Mouse (Mus musculus) thymus, postnatal 25 days (tissue): Measurements from ENCODE around the gene Gm17655.
"Not testable (repeated sequence)": the region's sequence is repeated elsewhere in the genome, so short reads cannot be mapped to it uniquely, and the experiment has no call there.

Experiments used
- DNase-seq: peaks from one replicate; pipeline ENCODE4 v3.0.0; 2022

Gene Gm17655

DNA sequence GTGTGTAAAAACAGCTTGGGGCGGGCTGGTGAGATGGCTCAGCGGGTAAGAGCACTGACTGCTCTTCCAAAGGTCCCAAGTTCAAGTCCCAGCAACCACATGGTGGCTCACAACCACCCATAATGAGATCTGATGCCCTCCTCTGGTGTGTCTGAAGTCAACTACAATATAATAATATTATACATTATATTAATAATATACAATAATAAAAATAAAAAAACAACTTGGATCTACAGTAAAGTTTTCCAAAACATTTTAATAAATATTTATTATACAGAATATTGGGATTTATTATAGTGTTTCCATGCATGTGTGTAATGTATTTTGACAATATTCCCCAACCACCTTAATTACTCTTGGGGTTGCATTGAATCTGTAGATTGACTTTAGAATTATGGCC lies at the start of gene Gm17655:
Gene Gm17655 (minus strand): TSS at position 101 of the 400 bp plus-strand sequence.
- DNase-seq = not testable (repeated sequence)

DNA sequence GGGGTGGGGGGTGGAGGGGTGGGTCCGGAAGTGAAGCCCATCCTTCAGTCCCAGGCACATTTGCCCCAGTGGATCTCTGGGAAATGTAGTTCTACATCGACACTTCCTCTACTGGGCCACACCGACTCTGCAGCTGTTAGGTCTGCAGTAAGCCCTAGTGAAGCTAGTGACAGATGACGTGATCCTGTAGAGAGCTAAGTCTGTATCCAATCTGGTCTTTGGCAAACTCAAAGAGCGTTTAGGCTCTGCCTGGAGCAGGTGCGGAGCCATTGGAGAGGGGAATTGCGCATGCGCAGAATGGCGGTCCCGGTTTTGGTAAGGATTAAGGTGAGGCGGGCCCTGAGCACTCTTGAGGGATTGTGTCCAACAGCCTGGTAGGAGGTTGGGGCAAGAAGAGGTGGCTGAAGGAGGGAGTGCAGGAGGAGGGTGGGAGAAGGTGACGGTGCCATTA lies 37.7 kb upstream of the Gm17655 start, which contains the start of gene Zfp605:
Gene Zfp605 (plus strand): TSS at position 102 of the 451 bp plus-strand sequence.
- peak; percentile 87 for DNase-seq

DNA sequence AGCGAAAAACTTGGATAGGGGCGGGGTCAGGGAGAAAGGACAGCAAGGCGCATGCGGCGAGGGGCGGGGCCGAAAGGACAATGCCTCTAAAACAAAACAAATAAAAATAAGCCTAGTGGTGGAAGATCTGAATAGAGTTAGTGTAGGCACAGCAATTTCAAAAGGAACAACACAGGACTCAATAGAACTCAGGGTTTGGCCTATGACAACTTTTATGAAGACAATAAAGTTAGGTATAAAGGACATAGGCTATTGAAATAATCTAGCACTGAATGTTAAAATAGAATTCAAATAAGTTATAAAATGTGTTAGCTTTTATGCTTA lies 36.0 kb upstream of the Gm17655 start:
- DNase-seq = no peak

DNA sequence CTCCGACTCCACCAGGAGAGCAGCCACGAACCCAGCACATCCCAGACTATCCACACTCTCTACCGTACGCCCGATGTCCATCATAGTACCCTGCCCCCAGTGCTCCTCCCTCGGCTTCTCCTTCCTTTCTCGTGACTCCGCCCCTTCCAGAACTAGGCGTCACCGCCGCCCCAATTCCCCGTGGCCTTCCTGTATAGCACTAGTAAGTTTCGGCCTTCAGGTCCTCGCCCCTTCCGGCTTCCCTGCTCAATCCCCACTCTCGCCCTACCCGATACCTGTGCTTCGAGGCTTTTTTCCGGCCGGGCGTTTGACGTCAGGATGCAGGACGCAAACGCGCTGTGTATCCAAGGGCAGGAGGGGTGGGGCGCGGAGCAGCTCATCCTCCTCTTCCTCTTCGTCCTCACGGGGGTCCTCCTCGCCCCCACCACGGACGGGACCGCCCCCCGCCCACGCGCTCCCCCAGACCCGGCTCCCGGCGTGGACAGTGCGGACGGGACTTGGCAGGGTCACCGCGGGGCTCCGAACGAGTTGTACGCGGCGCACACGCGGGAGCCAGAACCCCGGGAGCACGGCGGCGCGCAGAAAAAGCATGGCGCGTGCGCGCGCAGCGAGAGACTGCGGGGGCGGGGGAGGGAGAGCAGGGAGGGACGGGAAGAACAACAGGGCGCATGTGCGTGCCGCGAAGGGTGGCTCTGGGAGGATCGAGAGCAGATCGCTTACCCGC lies 35.4 kb upstream of the Gm17655 start, which contains the start of gene Gtpbp6:
Gene Gtpbp6 (minus strand): TSS at position 617 of the 724 bp plus-strand sequence.
- DNase-seq = peak; percentile 94

DNA sequence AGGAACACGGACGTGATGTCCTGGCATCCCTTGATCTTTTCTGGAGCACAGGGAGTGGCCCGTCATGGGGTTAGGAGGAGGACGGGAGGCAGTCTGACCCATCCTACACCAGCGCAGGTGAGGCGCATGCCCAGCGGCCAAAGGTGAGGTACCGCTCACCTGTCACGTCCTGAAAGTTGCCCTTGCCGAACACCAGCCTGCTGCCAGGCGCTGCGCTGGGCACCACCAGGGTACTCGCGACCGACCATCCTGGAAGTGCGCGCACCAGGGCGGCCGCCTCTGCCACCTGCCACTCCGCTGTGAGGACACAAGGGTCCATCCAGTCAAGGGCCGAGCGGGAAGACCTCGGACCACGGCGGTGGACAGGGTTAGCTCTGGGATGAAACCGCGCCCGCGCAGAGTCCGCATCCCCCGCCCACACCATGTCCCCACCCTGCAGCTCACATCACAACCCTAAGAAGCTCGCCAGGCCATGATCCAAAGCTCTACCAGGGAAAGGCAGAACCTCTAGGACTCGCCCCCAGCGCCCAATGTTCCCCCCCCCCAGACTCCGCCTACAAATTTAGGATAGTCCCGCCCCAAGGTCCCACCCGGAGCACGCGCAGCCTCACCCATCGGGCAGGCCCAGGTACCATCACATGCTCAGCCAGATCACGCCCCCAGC lies 34.7 kb upstream of the Gm17655 start:
- peak; percentile 18 for DNase-seq

DNA sequence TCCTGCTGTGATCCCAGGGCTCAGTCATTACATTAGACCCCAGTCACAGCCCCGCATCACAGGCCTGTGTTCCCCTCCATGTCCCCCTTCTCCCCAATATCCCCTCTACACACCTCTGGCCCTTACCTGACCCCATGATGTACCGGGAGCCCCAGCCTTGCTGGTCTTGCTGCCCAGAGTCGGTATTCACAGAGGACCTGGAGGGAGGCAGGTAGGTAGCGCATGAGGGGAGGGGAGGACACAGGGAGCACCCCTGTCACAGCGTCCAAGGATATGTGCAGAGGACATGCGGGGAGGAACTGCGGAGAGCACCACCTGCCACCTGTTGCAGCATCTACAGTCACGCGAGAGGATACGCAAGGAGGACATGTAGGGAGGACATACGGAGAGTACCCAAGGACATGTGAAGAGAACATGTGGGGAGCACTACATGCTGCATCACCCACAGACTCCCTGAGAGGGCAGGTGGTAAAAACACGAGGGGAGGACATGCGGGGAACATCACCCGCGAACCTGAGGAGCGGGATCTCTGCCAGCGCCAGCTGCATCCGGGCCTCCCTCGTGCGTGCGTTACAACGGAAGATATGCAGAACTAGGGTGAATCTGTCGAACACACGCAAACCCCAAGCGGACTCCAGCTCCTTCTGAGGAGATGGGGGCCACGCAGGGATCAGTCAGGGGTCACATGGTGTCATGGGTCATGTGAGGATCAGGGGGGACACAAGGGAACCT lies 34.0 kb upstream of the Gm17655 start:
- no peak for DNase-seq

DNA sequence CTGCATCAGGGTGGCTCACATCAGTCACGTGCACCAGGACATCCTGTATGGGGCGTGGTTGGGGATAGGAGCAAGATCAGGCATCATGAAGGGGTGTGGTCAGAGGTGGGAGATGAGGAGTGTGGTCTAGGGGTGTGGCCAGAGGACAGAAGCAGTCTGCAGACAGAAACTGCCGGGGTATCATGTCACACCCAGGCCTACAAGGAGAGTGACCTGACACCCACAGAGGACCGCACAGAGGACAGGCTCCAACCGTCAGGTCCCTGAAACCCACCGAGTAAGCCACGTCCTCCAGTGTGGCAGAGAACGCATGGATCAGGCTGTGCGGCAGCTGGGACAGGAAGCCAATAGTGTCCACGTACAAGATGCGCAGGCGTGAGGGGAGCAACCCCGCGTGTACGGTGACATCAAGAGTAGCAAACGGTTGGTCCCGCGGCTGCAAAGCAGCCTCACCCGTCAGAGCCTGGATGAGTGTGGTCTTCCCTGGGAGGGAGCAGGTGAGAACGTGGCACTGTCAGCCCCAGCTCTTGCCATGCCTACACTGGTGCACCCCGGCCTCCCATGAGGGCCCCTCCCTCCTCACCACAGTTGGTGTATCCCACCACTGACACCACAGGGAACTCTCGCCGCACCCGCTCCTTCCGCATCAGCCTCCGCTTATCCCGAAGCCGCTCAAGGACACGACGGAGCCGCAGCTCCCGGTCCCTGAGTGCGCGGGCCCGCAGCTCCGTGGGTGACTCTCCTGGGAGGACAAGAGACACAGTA lies 32.5 kb upstream of the Gm17655 start:
- no peak for DNase-seq

DNA sequence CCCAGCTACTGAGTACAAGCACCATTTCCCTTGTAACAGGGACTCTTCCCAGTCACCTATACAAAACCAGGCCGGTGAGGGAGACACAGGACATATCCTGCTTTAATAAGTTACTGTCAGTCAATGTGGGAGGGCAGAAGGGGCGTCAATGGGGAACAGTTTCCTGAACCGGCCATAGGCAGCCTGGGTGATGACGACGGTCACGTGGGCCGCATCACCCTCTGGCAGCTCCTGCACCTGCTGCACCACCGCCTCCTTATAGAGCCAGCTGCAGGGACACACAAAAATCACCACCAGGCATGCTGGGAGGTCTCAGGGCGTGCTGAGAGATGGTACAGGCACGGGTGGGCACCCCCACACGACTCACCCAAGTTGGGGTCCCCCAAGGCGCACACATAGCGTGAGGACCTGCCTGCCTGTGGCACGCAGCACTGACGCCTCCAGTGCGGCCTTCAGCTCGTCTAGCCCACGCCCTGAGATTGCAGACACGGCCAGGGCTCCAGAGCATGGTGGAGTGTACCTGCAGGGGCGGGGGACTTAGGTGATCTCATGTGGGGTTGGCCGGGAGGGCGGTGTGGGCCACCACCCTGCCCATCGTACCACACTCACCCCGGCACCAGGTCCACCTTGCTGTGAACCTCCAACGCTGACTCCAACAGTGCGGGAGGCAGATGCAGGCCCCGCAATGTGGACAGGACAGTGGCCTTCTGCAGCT lies 31.7 kb upstream of the Gm17655 start:
- DNase-seq = no peak

DNA sequence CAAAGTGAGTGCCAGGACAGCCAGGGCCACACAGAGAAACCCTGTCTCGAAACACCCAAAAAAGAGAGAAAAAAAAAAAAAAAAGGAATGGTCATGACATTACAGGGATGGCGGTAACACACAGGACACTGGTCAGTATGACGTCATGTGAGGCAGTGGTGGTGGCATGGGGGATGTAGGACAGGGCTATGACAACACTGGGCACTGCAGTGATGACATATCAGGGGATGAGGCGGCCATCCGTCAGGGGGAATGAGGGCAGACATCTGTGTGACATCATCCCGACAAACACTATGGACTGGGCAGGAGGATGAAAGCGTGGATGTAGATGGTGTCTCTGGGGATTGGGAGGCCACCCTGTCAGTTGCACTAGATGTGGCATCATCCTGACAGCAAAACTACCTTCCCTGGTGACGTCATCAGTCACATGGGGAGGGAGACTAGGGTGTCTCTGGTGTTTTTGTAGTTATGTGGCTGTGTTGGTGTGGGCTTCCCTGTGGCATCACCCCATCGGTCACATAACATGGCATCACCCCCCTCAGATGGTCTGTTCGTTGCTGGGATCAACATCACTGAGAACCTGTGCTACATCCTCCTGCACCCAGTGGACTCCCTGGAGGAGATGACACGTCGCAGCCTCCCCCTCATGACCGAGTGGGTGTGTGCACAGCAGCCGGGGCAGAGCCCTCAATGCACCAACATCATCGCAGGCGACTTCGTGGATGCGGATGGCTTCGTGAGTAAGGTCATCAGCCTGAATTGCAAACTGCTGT lies 30.7 kb upstream of the Gm17655 start:
- no peak for DNase-seq

DNA sequence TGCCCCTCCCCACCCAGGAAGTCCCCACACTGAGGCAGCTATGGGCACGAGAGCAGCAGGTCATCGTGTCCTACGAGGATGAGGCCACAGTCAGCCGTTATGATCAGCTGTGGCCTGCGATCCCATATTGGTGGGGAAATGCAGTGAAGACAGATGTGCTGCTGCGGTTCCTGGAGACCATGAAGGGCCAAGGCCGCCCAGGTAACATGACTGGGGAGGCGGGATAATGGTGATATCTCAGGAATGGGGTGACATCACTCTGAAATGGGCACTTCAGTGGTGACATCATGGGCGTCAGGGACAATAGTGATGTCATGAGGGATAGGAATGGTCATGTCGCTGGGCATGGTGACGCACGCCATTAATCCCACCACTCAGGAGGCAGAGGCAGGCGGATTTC lies 30.1 kb upstream of the Gm17655 start:
- no peak for DNase-seq

DNA sequence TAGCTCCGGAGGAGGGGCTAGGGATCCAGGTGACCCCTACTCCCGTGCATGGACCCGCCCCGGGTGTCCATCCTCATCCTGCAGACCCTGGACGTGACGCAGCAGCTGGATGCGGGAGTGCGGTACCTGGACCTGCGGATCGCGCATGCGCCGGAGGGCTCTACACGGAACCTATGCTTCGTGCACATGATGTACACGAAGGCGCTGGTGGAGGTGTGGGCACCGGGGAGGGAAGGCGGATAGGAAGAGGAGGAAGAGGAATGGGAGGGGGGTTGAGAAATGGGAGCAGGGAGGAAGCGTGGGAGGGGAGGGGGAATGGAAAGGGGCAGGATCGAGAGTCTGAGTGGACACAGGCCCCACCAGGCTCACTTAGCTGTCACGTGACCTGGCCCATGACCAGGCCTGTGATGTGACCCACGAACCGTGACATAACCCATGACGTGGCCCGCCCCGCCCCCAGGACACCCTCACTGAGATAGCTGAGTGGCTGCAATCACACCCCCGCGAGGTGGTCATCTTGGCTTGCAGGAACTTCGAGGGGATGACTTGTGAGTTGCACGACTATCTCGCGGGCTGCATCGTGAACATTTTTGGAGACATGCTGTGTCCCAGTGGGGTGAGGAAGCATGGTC lies 29.5 kb upstream of the Gm17655 start:
- peak; percentile 28 for DNase-seq

DNA sequence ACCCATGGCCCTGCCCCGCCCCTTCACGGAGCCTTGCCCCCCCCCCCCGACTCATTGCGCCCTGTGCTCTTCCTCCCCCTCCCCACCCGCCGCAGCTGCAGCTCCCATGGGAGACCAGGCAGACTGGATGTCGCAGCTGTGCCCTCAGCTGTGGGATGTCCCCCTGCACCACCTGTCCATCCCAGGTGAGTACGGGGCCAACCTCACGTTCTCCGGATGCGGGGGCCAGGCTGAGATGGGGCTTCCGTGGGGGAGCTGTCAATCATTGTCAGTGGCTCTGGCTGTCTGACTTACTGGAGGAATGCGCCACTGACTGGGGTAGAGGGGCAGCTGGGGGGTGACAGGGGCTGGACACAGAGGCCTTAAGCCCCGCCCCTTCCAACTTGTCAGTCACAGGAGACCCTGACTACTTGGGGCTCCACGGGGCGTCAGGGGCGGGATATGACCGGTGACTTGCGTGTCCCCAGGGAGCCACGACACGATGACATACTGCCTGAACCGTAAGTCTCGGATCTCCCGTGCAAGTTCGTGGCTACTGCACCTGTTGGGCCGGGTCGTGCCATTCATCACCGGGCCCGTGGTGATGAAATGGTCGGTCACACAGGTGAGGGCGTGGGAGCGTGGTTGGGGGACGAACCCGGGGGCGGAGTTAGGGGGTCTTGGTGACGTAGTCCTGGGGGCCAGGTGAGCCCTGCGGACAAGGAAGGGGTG lies 28.8 kb upstream of the Gm17655 start:
- DNase-seq = peak; percentile 67

DNA sequence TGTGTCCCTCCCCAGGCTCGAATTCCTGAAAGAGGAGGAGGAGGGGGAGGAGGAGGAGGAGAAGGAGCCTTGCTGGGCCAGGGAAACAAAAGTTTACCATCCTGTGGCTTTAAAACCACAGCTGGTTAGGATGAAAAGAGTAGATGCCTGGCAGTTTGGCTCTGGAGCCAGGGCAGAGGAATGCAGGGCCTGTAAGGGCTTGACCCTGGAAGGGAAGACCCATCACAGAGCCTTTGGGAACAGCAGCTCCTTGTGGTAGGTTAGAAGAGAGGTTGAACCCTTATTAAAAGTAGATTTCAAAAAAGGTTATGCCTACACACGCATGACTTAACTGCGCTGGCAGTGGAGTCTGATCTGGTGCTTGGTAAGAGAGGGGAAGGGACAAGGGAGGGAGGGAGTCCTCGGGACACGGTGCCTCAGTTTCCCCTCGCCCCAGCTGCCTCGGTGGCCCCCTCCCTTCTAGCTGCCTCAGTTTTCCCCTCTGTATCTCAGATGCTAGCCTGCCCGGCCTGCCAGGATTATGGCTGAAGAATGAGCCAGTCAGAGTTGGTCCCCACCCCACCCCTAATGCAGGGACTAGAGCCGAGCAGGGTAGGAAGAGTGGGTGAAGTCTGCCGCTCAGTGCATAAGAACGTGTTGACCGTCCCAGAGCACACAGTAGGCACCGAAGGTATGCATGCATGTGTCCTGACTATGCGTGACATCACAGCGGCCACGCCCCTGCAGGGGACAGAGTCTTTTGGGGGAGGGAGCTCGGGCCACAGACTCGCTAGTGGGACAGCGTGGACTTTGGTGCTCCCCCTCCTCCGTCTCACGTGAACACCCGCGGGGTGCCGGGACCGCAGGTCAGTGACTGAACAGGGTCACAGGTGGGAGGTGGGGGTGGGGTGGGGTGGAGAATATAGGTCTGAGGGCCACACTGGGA lies 27.6 kb upstream of the Gm17655 start, which contains the start of gene Plcxd1:
Gene Plcxd1 (plus strand): TSS at position 314 of the 925 bp plus-strand sequence.
- peak; percentile 14 for DNase-seq

DNA sequence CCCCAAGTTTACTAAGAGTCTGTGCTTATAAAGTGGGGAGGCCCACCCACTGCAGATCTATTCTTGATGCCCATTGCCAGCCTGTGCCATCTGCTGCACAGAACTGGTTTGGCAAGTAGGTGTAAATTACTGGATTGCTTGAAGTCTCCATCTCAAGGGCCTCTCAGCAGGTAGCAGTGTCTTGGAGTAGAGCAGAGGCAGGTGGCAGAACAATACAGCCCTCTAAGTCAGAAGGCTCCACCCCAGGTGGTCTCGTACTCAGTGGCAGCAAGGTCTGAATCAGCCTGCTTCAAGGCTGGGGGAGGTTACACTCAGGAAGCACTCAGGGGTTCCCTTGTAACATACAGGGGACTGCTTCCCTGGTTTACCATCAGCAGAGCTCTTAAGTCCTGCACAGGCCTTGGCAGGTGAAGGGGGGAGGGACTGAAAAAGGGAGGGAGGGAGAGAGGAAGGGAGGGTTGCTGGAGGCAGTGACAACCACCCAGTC lies 26.7 kb upstream of the Gm17655 start:
- DNase-seq = peak; percentile 45

DNA sequence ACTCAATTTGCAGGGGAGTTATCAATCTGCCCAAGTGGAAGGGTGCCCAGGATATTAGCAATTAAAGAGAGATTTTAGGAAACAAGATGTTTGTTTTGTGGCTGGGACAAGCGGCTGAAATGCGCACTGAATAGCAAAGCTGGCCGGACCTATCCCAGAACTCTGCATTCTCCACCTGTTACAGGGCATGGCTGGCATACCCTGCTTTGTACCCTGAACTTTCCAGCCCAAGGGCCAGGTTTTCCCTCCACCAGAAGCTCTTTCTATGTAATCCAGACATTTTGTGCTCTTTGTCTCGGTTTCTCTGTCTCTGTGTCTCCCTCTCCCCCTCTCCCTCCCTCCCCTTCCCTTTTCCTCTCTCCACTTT lies 22.5 kb upstream of the Gm17655 start:
- DNase-seq = no peak

DNA sequence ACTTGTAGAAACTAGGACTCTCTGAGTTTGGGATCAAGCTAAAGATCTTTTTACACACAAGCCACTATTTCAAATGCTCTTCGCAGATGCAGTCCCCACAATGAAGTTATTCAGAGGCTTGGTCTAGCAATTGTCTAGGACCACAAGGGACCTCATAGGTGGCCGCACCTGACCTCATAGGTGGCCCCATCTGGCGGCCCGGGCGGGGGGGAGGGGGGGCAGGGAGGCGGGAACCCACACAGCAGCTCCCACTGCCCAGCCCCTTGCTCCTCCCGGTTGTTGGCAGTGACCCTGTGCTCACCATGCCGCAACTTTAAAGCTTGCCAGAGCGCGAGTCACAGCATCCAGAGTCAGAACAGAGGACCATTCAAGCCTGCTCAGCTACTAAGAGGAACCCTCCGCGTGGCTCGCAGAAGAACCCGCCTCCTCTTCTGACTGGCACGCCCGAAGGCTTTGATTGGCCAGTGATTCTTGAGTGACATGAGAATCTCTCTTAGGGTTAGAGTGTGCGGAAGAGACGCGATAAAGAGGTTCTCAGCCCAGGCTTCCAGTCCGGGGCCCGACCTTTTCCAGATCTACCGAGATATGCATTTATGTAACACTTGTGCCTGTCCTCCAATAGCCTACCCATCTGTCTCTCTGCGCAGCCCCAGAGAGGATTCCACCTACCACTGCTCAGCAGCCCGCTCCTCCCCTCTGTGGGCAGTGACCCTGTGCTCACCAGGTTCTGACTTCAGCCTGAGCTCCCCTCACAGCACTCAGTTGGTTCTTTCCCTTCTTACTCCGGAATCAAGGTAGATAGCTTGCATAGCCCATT lies 21.9 kb upstream of the Gm17655 start, which contains the start of gene Gm35315:
Gene Gm35315 (minus strand): TSS at position 391 of the 817 bp plus-strand sequence.
- peak; percentile 90 for DNase-seq

DNA sequence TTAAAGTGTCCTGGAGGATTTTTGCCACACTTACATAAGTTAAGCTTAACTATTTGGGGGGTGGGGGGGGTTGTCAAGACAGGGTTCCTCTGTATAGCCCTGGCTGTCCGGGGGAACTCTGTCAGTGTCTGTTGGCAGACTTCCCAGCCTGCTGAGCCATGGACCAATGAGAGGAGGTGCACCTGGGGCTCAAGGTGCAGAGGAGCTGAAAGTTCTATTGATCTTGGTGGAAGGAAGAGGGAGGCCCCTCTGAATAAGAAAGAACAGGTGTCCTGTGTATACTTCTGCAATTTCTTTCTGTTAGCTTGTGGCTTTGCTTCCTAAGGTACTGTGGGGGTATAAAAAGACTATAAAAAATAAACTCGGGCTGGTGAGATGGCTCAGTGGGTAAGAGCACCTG lies 19.2 kb upstream of the Gm17655 start:
- DNase-seq = peak; percentile 58
